Mouse (Mus musculus): ENCODE data around the gene Nrp1.

GRCm38 (mm10) chr8:128355091-128355490 is 3.3 kb upstream of the Nrp1 start:
- TF ChIP-seq ZC3H11A (IDR thresholded peaks at IDR 0.05; ENCODE audit: low read depth, low read length) = no peak
- no peak for TF ChIP-seq CHD1 (IDR thresholded peaks at IDR 0.05; ENCODE audit: low read depth, low read length)
- TF ChIP-seq CTCF (conservative IDR thresholded peaks at IDR 0.05 in 1 of 2, IDR thresholded peaks at IDR 0.05 in 1 of 2; ENCODE audit: low read depth in 2 of 2, low read length in 2 of 2) = no peak

All from CH12.LX (cell line).